Mouse (Mus musculus) layer of hippocampus, postnatal 36 days (tissue): ENCODE data around the gene Tmem254c. TPM values are rescaled to one million over a fixed set of nuclear protein-coding genes. Genes with fewer than 3 reads are reported as not detected.
"Not testable (repeated sequence)": the region's sequence is repeated elsewhere in the genome, so short reads cannot be mapped to it uniquely, and the experiment has no call there.

ENCODE experiments used
- DNase-seq, 2 experiments: peaks; one replicate each; pipeline ENCODE4 v3.0.0; 2022
- total RNA-seq, 2 experiments: library from RNA; stranded (reverse); gene quantifications; 2 replicates each; pipeline ENCODE4 v1.2.3; 2021

Gene Tmem254c
- 10 to 100 TPM; 18.4 to 19.2 TPM for total RNA-seq

- DNase-seq, result not testable (repeated sequence)
Measured at GRCm38 (mm10) chr14:26067325-26067633, at the start of gene Tmem254c. Gene Tmem254c (minus strand): TSS chr14:26067355.

- not testable (repeated sequence) for DNase-seq
Measured at GRCm38 (mm10) chr14:26097622-26098021, 30.5 kb upstream of the Tmem254c start.

GRCm38 (mm10) chr14:26081997-26082396, 14.8 kb upstream of the Tmem254c start, which contains the start of gene Cphx3:
Gene Cphx3 (plus strand): TSS chr14:26082297.
- DNase-seq, result not testable (repeated sequence)

- DNase-seq, result not testable (repeated sequence)
Measured at GRCm38 (mm10) chr14:26081216-26081615, 14.1 kb upstream of the Tmem254c start, which contains the start of gene Cphx2. Gene Cphx2 (plus strand): TSS chr14:26081516.

- not testable (repeated sequence) for DNase-seq
Measured at GRCm38 (mm10) chr14:26076620-26077390, 9.7 kb upstream of the Tmem254c start.

- not testable (repeated sequence) for DNase-seq
Measured at GRCm38 (mm10) chr14:26066574-26067324, 406 bp downstream of the Tmem254c start.

- DNase-seq, result not testable (repeated sequence)
Measured at GRCm38 (mm10) chr14:26059362-26059761, 7.8 kb downstream of the Tmem254c start.

GRCm38 (mm10) chr14:26058184-26058583, 9.0 kb downstream of the Tmem254c start:
- not testable (repeated sequence) for DNase-seq

GRCm38 (mm10) chr14:26048767-26049166, 18.4 kb downstream of the Tmem254c start:
- not testable (repeated sequence) for DNase-seq

- not testable (repeated sequence) for DNase-seq
Measured at GRCm38 (mm10) chr14:26047026-26047425, 20.1 kb downstream of the Tmem254c start.

GRCm38 (mm10) chr14:26045007-26045406, 22.1 kb downstream of the Tmem254c start:
- not testable (repeated sequence) for DNase-seq

GRCm38 (mm10) chr14:26042611-26043010, 24.5 kb downstream of the Tmem254c start, which contains the start of gene Gm9780:
Gene Gm9780 (minus strand): TSS chr14:26042711.
- not testable (repeated sequence) for DNase-seq

- not testable (repeated sequence) for DNase-seq
Measured at GRCm38 (mm10) chr14:26035439-26035838, 31.7 kb downstream of the Tmem254c start.

- DNase-seq, result not testable (repeated sequence)
Measured at GRCm38 (mm10) chr14:26034364-26034763, 32.8 kb downstream of the Tmem254c start.

GRCm38 (mm10) chr14:26025653-26026052, 41.5 kb downstream of the Tmem254c start:
- not testable (repeated sequence) for DNase-seq

GRCm38 (mm10) chr14:26022831-26023230, 44.3 kb downstream of the Tmem254c start:
- DNase-seq, result not testable (repeated sequence)

GRCm38 (mm10) chr14:26021555-26021954, 45.6 kb downstream of the Tmem254c start:
- not testable (repeated sequence) for DNase-seq

GRCm38 (mm10) chr14:26016414-26016813, 50.7 kb downstream of the Tmem254c start:
- not testable (repeated sequence) for DNase-seq

Other genes with a start within 250 kb of the Tmem254c start
- 10 to 100 TPM; 70.0 to 81.0 TPM for gene Anxa11, start 225.2 kb downstream of the Tmem254c start, total RNA-seq
- gene Plac9a, start 164.3 kb downstream of the Tmem254c start, total RNA-seq, result not detected
- gene Tmem254a, start 139.7 kb downstream of the Tmem254c start, total RNA-seq, result 10 to 100 TPM in 1 of 2 experiments, 1 to 10 TPM in 1; 9.2 to 10.0 TPM
- gene Cphx1, start 129.1 kb downstream of the Tmem254c start, total RNA-seq, result not detected
- under 1 TPM; 0.77 to 0.83 TPM for gene Duxbl1, start 88.8 kb downstream of the Tmem254c start, total RNA-seq
- gene Gm9780, start 24.6 kb downstream of the Tmem254c start, total RNA-seq, result 1 to 10 TPM in 1 of 2 experiments, under 1 TPM in 1; 0.87 to 4.7 TPM
- gene Cphx2, start 14.2 kb upstream of the Tmem254c start, total RNA-seq, result not detected
- not detected for gene Cphx3, start 14.9 kb upstream of the Tmem254c start, total RNA-seq
- gene Duxbl2, start 51.0 kb upstream of the Tmem254c start, total RNA-seq, result under 1 TPM in 1 of 2 experiments, not detected in 1; 0.25 TPM
- 1 to 10 TPM; 3.8 to 7.3 TPM for gene Plac9b, start 115.1 kb upstream of the Tmem254c start, total RNA-seq
- gene Tmem254b, start 139.7 kb upstream of the Tmem254c start, total RNA-seq, result 10 to 100 TPM; 15.0 to 16.8 TPM
- gene Duxbl3, start 190.6 kb upstream of the Tmem254c start, total RNA-seq, result 1 to 10 TPM in 1 of 2 experiments, under 1 TPM in 1; 0.70 to 1.4 TPM